Mouse (Mus musculus) cerebellum, adult 11-12 months (tissue): ENCODE measurements around the gene Odf3l1.
"Not testable (repeated sequence)": the region's sequence is repeated elsewhere in the genome, so short reads cannot be mapped to it uniquely, and the experiment has no call there.

Source experiments
- DNase-seq: peaks from one replicate; pipeline ENCODE4 v3.0.0; 2022

The Odf3l1 gene

GRCm38 (mm10) chr9:56864216-56864729 is at the start of gene Odf3l1:
TSS of gene Odf3l1 (minus strand) at chr9:56864679.
- no peak for DNase-seq

DNA sequence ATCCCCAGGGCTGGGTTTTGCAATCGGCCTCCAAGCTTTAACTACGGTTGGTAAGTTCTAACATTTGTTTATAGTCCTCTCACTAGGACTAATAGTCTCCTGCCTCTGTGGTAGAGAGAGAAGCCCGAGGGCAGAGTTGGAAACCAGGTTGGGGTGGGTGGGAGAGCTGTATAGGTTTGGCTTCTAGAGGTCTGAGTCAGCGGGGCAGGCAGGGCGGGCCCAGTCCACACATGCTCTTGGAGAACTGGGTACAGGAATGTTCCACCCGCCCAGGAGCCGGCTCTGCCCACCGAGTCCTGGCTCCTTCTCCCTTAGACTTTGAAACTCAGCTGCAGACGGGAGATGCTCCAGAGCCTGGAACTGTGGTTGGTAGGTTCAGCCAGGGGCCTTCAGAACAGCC is 49.5 kb upstream of the Odf3l1 start:
- no peak for DNase-seq

DNA sequence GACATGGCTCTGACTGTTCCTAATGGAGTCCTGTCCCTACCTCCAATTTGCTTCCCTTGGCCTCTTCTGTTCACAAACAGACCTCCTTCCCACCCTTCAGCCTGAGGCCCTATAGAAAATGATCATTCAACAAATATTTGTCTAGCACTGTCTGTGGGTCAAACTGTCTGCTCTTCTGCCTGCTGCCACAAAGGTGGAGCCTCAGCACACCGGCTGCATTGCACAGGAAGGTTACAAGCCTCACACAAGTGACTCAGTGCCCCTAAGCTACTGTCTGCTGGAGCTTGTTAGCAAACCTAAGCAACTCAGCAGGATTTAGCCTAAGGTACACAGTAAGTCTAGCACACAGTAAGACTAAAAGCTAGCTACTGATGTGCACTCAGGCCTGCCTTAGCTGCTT is 46.5 kb upstream of the Odf3l1 start:
- DNase-seq = no peak

DNA sequence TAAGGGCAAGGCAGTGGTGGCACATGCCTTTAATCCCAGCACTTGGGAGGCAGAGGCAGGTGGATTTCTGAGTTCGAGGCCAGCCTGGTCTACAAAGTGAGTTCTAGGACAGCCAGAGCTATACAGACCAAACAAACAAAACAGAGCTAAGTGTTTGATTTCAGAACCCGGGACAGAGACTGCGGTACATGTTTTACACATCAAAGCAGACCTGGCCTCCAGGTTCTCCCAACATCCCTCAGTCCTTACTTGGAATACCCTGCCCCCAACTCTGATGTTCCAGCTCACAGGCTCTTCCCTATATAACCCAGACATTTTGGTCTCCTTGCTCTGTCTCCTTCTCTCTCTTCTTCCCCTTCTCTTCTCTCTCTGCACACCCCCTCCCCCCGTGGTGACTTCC is 45.5 kb upstream of the Odf3l1 start:
- not testable (repeated sequence) for DNase-seq

DNA sequence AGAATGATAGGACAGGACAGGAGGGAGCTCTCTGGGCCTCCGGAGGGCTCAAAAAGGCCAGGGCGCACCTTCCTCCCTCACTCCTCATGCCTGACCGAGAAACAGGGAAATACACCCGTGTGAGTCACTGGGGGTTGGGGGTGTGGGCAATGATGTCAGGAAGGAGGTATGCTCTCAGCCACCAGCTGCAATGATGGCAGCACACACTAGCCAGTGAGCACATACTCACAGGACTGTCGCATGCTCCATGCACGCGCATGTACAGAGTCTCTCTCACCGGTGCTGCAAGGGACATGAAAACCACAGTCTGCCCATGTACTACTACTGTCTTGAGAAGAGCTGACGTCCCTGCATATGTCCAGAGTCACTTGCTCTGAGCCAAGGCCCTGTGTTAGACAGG is 43.1 kb upstream of the Odf3l1 start:
- no peak for DNase-seq

DNA sequence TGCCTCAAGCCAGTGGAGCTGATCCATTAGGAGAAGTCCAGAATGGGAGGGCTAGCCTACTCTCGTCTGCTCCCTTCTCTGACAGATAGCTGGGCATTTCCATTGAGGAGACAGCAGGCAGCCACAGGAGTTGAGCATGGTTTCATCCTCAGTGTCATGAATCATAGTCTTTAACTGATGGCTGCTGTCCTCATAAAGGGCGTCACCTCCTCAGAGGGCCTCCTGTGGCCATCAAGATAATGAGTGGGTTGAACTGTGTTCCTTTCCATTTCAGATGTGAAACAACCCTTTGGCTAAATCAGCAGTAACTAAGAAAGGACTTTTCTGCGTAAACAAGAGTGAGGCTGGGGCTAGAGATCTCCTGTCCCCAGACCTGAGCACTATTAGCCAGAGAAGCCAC is 39.2 kb upstream of the Odf3l1 start:
- no peak for DNase-seq

- no peak for DNase-seq
Observed at GRCm38 (mm10) chr9:56901187-56901586, 36.7 kb upstream of the Odf3l1 start.

DNA sequence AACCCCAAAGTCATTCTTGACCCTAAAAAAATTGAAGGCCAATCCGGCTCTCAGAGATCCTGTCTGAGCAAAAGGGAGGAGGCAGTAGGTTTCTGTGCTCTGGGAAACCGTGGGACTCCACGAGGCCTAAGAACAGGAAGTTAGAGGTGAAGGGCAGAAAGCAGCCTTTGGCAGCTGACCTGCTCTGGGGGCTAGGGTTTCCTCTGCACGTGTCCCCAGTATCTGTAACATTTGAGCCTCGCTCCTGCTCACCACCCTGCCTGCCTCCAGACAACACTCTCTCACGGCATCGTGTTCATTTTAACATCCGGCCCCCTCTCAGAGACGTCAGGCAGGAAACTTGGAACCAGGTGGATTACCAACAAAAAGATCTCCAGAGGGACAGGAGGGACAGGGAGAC is 36.1 kb upstream of the Odf3l1 start:
- no peak for DNase-seq

GRCm38 (mm10) chr9:56900060-56900459 is 35.6 kb upstream of the Odf3l1 start:
- no peak for DNase-seq

- no peak for DNase-seq
Observed at GRCm38 (mm10) chr9:56899409-56899808, 34.9 kb upstream of the Odf3l1 start.

DNA sequence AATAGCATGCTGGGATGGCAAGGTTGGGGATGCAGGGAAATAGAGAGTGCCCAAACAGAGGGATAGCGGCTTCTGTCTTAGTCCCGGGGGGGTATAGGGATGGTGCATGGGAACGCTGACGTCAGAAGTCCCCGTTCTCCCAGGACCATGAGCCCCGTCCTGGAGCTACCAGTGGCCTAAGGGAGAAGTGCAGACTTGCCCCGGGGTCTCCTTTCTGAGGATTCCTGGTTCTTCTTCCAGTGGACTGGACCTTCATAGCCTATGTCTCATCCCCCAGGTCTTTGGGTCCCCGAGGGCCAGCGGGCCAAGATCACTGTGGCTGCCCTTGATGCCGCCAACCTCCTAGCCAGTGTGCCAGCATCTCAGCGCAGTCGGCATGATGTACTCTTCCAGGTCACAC is 32.3 kb upstream of the Odf3l1 start:
- no peak for DNase-seq

DNA sequence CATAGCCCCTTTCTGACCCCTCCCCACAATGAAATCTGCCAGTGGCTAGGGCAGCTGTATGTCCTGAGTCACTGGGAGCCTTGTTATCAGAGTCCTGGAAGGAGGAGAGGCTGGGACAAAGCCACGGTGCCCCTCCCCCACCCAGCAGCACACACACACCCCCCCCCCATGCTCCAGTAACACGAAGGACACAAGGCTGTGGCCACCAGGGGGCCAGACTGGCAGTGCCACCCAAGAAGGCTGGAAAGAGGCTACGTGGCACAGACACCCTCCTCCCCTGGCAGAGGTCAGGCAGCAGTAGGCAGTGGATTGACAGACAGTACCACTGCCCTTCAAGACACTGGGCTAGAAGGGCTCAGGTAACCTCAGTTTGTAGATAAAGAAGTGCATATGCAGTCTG is 29.5 kb upstream of the Odf3l1 start:
- DNase-seq = no peak

- no peak for DNase-seq
Observed at GRCm38 (mm10) chr9:56893313-56893712, 28.8 kb upstream of the Odf3l1 start.

DNA sequence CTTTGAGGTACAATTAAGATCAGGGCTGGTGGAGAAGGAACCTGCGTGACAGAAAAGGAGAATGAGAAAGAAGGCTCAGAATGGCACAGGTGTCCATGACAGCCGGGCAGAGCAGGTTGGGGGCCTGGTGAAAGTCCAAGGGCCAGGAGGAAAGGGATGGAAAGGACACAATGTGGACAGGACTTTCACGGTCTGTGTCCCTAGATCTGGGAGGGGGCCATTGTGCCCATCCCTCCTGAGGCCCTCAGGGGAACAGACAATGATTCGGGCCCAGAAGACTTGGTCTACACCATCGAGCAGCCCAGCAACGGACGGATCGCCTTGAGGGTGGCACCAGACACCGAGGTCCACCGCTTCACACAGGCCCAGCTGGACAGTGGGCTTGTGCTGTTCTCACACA is 27.6 kb upstream of the Odf3l1 start:
- no peak for DNase-seq

- peak; percentile 48 for DNase-seq
Observed at GRCm38 (mm10) chr9:56891517-56892011, 27.1 kb upstream of the Odf3l1 start.

- no peak for DNase-seq
Observed at GRCm38 (mm10) chr9:56890522-56891250, 26.2 kb upstream of the Odf3l1 start.

GRCm38 (mm10) chr9:56889817-56890216 is 25.3 kb upstream of the Odf3l1 start:
- peak; percentile 50 for DNase-seq

GRCm38 (mm10) chr9:56887581-56887980 is 23.1 kb upstream of the Odf3l1 start:
- DNase-seq = no peak

DNA sequence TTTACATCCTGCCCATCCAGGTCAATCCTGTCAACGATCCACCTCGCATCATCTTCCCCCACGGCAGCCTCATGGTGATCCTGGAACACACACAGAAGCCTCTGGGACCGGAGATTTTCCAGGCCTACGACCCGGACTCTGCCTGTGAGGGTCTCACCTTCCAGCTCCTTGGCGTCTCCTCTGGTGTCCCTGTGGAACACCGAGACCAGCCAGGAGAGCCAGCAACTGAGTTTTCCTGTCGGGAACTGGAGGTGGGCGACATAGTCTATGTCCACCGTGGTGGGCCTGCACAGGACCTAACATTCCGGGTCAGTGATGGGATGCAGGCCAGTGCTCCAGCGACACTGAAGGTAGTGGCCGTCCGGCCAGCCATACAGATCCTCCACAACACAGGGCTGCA is 22.1 kb upstream of the Odf3l1 start:
- no peak for DNase-seq

DNA sequence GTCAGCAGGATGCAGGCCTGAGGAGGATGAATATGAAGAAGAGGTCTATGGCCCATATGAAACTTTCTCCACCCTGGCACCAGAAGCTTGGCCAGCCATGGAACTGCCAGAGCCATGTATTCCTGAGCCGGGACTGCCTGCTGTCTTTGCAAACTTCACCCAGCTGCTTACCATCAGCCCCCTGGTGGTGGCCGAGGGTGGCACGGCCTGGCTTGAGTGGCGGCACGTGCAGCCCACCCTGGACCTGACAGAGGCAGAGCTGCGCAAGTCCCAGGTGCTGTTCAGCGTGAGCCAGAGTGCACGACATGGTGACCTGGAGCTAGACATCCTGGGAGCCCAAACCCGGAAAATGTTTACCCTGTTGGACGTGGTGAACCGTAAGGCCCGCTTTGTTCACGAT is 21.6 kb upstream of the Odf3l1 start:
- DNase-seq = no peak

DNA sequence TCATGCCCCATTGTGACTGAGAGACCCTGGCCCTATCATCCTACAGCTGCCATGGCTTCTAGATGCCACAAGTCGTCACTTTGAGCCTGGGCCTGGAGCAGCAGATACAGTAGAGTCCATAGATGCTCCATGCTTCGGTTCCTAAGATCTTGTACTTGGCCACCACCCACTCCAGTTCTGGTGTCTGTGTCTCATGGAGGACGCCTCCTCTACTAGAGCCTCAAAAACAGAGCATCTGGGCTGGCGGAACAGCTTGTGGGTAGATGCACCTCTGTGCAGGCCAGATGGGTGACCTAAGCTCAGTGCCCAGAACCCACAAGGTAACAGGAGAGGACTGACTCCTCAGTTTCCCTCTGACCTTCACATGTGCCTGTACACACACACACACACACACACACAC is 19.8 kb upstream of the Odf3l1 start:
- DNase-seq = no peak

GRCm38 (mm10) chr9:56883470-56883869 is 19.0 kb upstream of the Odf3l1 start:
- DNase-seq = no peak

DNA sequence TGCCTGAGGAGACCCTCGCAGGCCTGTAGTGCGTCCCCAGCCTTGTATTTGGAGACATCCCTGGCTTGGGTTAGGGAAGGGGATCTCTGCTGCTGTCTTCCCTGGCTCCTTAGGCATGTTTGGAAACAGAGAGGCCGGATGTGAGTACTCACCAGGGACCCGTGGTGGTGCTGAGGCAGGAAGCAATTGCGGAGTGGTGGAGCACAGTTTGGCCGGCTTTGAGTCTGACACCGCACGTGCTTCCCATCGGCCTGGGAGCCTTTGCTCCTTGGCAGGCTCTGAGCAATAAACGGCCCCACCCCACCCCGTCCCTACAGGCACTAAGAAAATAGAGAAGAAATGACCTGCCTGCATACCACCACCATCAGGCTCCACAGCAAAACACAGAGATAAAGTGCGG is 18.3 kb upstream of the Odf3l1 start:
- no peak for DNase-seq

DNA sequence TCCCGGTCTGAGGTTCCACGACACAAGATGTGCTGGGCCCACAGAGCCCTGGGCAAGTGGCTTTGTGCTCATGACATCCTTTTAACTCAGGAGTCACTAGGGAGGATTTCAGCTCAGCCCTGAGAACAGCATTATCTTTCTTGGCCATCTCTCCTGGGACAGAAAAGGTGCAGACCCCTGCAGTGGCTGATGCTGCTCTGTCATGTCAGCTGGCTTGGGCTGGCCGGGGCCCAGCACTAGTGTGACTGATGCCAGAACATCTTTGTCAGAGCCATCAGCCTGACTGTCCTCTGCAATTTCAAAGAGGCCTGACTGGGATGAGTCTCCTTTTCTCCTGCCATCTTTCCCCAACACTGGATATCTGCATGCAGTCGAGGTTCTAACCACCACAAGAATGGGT is 17.8 kb upstream of the Odf3l1 start:
- DNase-seq = no peak

DNA sequence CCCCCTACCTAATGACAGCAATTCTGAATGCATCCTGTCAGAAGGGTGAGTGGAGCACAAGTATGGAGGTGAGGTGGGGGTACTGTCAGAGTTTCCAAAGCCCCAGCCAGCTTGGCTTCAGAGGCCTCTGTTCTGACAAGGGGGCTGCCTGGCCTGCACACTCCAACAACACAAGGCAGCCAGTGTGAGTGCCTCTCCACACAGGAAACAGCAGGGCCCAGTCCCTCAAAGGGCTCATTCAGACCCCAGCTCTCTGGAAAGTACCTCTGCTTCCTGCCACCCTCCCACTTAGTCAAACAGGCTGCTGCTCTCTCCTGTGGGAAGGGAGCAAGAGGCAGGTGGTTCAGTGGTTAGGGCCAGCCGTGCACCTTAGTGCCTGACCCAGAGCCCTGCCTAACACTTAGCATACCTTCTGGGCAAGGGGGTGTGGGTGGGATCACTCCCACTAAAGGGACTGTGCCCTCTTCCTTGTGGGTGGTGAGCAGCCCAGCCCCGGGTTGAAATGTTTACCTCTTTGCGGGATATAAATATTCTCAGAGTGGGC is 17.1 kb upstream of the Odf3l1 start:
- no peak for DNase-seq
